Mouse (Mus musculus) adrenal gland, postnatal 4 days (tissue): ENCODE data around the gene Tmcc3. TPM values are rescaled to one million over a fixed set of nuclear protein-coding genes. Genes with fewer than 3 reads are reported as not detected.

ENCODE experiments used
- DNase-seq, 2 experiments: peaks; one replicate each; pipeline ENCODE4 v3.0.0; 2021 to 2022; ENCODE audit warnings: low spot score in 2 of 2, mixed read lengths in 2 of 2
- long read RNA-seq, 2 experiments: library from polyadenylated mRNA; stranded (forward); transcript quantifications; one replicate each; pipeline ENCODE4 v2.0.0; 2021
- total RNA-seq, 2 experiments: library from RNA; stranded (reverse); gene quantifications; 2 replicates each; pipeline ENCODE4 v1.2.3; 2021

The Tmcc3 gene
- total RNA-seq = 10 to 100 TPM; 23.7 to 23.9 TPM
- long read RNA-seq, experiment 1, full-length matches to known transcripts = 4 of 9 reads
- long read RNA-seq, experiment 1, partial matches to known transcripts = 0 of 9 reads
- long read RNA-seq, experiment 1, other reads (novel, unspliced or antisense) = 5 of 9 reads
- long read RNA-seq, experiment 2, full-length matches to known transcripts = 7 of 17 reads
- long read RNA-seq, experiment 2, partial matches to known transcripts = 6 of 17 reads
- long read RNA-seq, experiment 2, other reads (novel, unspliced or antisense) = 4 of 17 reads

GRCm38 (mm10) chr10:94311511-94312006 is at the start of gene Tmcc3:
Gene Tmcc3 (plus strand): TSS chr10:94311949.
- DNase-seq = no peak

DNA sequence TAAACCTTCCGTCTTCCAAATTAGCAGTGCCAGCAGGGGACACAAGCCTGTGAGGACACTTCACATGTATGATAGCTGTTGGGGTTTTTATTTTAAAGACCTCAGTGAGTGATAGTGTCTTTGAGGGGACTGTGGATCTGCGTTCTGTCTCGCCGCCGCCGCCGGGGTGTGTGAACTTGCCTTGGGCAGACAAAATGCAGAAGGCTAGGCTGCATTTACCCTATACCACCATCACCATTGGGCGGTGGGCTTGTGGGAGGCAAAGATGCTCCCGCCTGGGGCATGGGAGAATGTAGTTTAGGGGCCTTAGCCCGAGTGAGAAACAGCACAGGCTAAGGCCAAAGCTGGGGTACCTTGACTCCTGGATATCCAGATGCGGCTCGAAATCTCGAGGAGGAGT is 49.1 kb upstream of the Tmcc3 start:
- DNase-seq = no peak

- DNase-seq = no peak
Observed at GRCm38 (mm10) chr10:94263211-94263610, 48.5 kb upstream of the Tmcc3 start.

DNA sequence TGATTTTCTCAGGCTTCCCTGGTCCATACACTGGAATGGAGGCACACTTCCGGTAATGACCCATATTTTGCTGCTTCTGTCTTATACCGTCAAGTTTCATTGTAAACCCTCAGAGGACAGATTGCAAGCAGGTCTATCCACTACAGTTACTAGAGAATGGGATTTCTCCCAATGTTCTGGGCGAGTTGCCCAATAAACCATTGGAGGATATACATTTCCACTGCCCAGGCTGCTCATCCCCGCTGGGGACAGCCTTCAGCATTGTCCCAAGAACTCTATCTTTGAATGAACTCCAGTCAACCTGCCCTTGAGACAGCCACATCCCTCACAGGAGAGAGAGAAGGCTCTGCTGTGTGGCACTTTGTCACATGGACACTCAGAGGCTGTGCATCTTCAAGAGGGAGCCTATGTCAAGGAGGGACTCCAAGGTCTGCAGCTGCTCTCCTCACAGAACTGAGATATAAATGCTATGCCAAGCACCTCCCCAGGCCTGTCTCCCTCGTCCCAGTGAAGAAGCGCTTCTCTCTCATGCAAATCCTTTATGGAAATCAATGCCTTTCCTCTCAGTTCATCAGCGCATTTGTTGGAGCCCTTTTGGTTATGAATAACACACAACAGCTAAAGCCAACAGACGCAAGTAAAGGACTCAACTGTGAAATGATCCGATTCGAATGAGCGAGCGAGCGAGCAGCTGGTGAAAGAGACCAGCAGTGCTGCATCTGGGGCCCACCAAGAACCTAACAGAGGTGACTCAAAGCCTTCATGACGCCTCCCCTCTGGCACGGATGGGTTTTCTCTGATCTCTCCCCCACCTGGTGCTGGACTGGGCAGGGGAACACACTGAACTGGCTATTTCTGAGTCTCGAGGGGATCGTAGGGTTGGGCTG is 45.9 kb upstream of the Tmcc3 start:
- DNase-seq = no peak

DNA sequence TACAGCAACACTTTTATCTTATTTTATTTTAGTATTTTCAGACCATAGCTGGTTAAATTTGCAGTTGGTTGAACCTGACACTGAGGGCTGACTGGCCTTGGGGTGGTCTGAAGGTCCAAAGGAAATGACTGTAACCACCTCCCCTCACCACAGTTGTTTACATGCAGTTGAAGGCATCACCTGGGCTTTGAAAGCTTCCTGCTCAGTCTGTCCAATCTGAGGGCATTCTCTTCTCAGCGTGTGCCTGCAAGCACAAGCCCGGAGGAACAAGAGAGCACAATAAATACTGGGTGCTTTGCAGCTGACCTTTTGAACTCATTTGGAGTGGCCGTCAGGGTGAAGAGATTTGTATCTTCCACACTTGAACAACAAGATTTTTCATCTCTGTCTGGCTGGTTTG is 36.4 kb upstream of the Tmcc3 start:
- DNase-seq = no peak

- DNase-seq = no peak
Observed at GRCm38 (mm10) chr10:94276511-94276910, 35.2 kb upstream of the Tmcc3 start.

- DNase-seq = no peak
Observed at GRCm38 (mm10) chr10:94282179-94282578, 29.6 kb upstream of the Tmcc3 start.

- DNase-seq = no peak
Observed at GRCm38 (mm10) chr10:94282797-94283196, 29.0 kb upstream of the Tmcc3 start.

GRCm38 (mm10) chr10:94294437-94294836 is 17.3 kb upstream of the Tmcc3 start:
- DNase-seq = no peak

DNA sequence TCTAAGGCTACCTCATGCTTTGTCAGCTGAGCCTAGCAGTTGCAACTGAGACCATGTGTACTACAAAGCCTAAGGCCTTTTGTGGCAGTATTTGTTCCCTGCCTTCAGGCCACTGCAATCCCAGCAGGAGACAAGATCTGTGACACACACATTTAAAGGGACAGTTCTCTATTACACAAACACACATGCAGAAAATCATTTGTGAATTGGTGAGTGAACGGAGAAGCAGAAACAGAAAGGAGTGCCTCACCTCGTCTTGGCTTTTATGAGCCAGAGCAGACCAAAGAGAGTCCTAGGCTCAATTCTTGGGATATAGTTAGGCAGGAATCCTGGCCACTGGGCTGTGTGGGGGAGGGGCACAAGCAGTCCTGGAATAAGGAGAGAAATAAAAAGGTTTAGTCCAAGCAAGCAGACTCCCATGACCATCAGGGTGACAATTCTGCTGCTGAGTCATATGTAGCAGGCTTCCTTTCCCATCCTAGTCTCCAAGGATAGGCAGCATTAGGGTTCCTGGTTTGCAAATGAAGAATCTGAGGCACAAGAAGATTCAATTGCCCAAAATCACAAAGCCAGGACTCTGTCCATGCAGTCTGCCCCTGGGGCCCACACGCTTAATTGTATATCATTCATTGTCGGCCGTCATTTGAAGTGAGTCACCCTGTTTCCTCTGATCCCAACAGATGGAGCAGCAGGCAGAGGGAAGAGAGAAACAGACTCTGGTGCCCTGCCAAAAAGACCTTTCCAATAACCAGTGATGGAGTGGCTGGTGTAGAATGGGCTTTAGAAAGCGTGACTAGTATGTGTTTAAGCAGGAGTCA is 16.6 kb upstream of the Tmcc3 start:
- DNase-seq = no peak

DNA sequence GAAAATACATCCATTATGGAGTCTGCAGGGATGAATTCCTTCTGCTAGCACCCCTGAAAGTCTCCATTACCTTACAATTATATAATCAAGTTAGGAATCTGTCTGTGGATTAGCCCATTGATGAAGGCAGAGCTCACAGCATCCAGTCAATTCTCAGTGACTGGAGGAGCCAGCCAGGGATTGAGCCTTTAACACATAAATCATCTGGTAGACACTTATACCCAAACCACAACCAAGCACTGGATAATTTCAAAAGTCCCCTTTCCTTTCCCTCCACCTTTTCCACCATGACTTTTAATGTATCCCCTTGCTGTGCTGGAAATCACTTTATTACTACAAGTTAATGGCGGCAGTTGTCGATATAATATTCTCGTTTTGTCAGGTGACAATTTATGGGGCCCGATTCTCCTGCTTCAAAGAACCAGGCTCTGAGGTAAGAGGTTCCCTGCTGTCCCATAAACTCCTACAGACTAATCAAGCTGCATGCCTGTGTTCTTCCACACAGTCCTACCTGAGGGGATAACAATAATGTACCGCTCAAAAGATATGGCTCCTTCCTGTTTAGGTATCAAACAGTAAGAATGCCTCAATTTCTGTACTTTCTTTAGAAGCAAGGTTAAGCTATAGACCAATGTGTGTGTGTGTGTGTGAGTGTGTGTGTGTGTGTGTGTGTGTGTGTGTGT is 15.7 kb upstream of the Tmcc3 start:
- DNase-seq = no peak

- no peak for DNase-seq
Observed at GRCm38 (mm10) chr10:94298471-94298870, 13.3 kb upstream of the Tmcc3 start, which contains the start of gene Gm4792. Gene Gm4792 (minus strand): TSS chr10:94298703.

- DNase-seq = no peak
Observed at GRCm38 (mm10) chr10:94299301-94299700, 12.4 kb upstream of the Tmcc3 start.

- DNase-seq = no peak
Observed at GRCm38 (mm10) chr10:94304064-94304657, 7.6 kb upstream of the Tmcc3 start.

- DNase-seq = no peak
Observed at GRCm38 (mm10) chr10:94305526-94305925, 6.2 kb upstream of the Tmcc3 start.

GRCm38 (mm10) chr10:94310499-94311267 is 1.1 kb upstream of the Tmcc3 start:
- no peak for DNase-seq

DNA sequence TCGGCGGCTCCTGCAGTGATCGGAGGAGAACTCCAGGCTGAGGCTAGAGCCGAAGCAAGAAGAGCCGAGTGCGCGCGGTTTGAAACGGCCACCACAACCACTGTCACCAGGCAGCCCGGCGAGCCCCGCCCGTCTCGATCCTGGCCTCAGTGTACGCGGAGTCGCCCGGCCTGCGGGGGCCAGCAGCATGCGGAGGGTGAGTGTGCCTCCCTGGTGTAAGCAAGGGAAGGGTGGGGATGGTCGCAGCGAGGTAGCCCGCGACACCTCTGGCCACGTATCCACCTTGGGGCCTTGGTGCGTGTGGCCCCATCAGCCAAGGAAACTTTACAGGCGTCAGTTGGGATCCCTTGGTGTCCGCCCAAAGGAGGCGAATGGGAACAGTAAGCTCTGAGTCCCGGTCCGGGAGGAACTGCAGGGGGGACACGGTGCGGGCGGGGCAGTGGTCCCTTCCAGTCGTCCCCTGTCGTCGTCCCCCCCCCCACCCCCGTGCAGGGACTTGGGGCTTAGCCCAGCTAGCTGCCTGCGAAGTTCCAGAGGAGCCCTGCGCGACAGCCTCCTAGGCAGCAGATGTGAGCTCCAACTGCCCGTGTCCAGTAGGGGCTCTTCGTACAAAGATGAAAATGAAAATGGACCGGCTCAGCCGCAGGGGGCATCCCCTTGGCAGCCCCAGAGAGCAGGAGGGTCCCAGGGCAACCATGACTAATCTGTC is 412 bp downstream of the Tmcc3 start:
- no peak for DNase-seq

- no peak for DNase-seq
Observed at GRCm38 (mm10) chr10:94313146-94313545, 1.4 kb downstream of the Tmcc3 start.

GRCm38 (mm10) chr10:94318574-94318973 is 6.8 kb downstream of the Tmcc3 start:
- no peak for DNase-seq
